8 mouse cellular contexts compared by ENCODE assay signal in genomic region chr16:30736662-30737326, GRCm38 (mm10).
DNase-seq lines count a peak whose midpoint lies in the region; TF ChIP-seq lines count a peak whose summit lies in the region.

No protein-coding gene starts in this region.

- TF ChIP-seq POLR2A in bone marrow macrophage, adult 2 months (IDR thresholded peaks at IDR 0.05; ENCODE audit: borderline replicate concordance, low read depth, low read length), result no peak
- peak; percentile 87 for TF ChIP-seq POLR2A in heart, adult 2 months (IDR thresholded peaks at IDR 0.05; ENCODE audit: insufficient read depth, low read depth, low read length)
- no peak for TF ChIP-seq POLR2A in thymus, adult 2 months (IDR thresholded peaks at IDR 0.05; ENCODE audit: control insufficient read depth, extremely low read depth, insufficient read depth, low read length, poor library complexity)

- no peak overlapping the region for H3K4me3 ChIP-seq in bone marrow macrophage, adult 2 months (ENCODE audit: insufficient read depth, low read length)
- peak overlapping the region; percentile 17; the same call in 1 of the 2 replicates for H3K4me3 ChIP-seq in heart, adult 2 months
- no peak overlapping the region for H3K4me3 ChIP-seq in thymus, adult 2 months (ENCODE audit: control insufficient read depth, insufficient read depth, low read length)

- WGBS in heart, adult 2 months, result 14% methylated on average over 17 of the region's 17 CpGs
- WGBS in thymus, adult 2 months, result 78% methylated on average over 17 of the region's 17 CpGs

- peaks cover 31% of the 10 kb centered on the region for H3K4me1 ChIP-seq in bone marrow macrophage, adult 2 months (ENCODE audit: control insufficient read depth, insufficient read depth, low read length)
- H3K4me1 ChIP-seq in heart, adult 2 months (ENCODE audit: control insufficient read depth, insufficient read depth, low read length), result peaks cover 32% of the 10 kb centered on the region
- H3K4me1 ChIP-seq in thymus, adult 2 months (replicated peaks; ENCODE audit: control insufficient read depth, insufficient read depth, low read length), result peaks cover 5% of the 10 kb centered on the region

- H3K9ac ChIP-seq in heart, adult 2 months (ENCODE audit: low read depth, low read length), result peak overlapping the region; percentile 42

- TF ChIP-seq EP300 in heart, adult 2 months (IDR thresholded peaks at IDR 0.05; ENCODE audit: insufficient read depth, low read depth, low read length), result peak; percentile 98

- DNase-seq in kidney, adult 9 months, result peak; percentile 36
- DNase-seq in kidney, postnatal 14 days, result no peak
- peak; percentile 75 to 81 for DNase-seq in heart, adult 2 months
- DNase-seq in kidney, postnatal 36 days, result peak; percentile 37 to 50
- DNase-seq in thymus, adult 18-20 months, result no peak
- DNase-seq in natural killer cell, adult 2 months (ENCODE audit: low spot score in 2 of 2), result no peak
- DNase-seq in thymus, adult 2 months, result no peak

- H3K36me3 ChIP-seq in heart, adult 2 months (ENCODE audit: control insufficient read depth, insufficient read depth, low read length), result 0 out of 2 replicates have a peak, but pooled peaks cover 3% of the 10 kb centered on the region
- no peaks in the 10 kb centered on the region for H3K36me3 ChIP-seq in thymus, adult 2 months (ENCODE audit: control insufficient read depth, insufficient read depth, low read length)

- H3K27me3 ChIP-seq in heart, adult 2 months (ENCODE audit: control insufficient read depth, insufficient read depth, low read length), result no peaks in the 10 kb centered on the region
- no peaks in the 10 kb centered on the region for H3K27me3 ChIP-seq in thymus, adult 2 months (ENCODE audit: control insufficient read depth, insufficient read depth, low read length)

- no peaks in the 10 kb centered on the region for H3K79me2 ChIP-seq in heart, adult 2 months (replicated peaks; ENCODE audit: control insufficient read depth, insufficient read depth, low read length)

- intact Hi-C loops in heart, adult 2 months (cut with DNase I), result loop anchor here (1.0 to 10.0 kb wide), 8 partner anchors 34 to 328 kb away; partner anchors contain the start of gene Fam43a

- H3K27ac ChIP-seq in bone marrow macrophage, adult 2 months (ENCODE audit: insufficient read depth, low read depth, low read length), result peak overlapping the region; percentile 46
- peak overlapping the region; percentile 99 for H3K27ac ChIP-seq in heart, adult 2 months
- no peak overlapping the region for H3K27ac ChIP-seq in thymus, adult 2 months (ENCODE audit: control insufficient read depth, insufficient read depth, low read length)

- no peak for TF ChIP-seq CTCF in bone marrow macrophage, adult 2 months (IDR thresholded peaks at IDR 0.05; ENCODE audit: low read depth, low read length)
- no peak for TF ChIP-seq CTCF in heart, adult 2 months (IDR thresholded peaks at IDR 0.05)
- no peak for TF ChIP-seq CTCF in thymus, adult 2 months (IDR thresholded peaks at IDR 0.05; ENCODE audit: borderline replicate concordance, control insufficient read depth, extremely low read depth, insufficient read depth, low read length, poor library complexity)

Comparison
In these comparisons a context has a peak if more than half of its experiments do, and no peak if none do; other contexts are left out.
1. DNase-seq: peak in kidney, adult 9 months (single experiment), heart, adult 2 months (2 of 2) and kidney, postnatal 36 days (2 of 2); none in kidney, postnatal 14 days (single experiment), thymus, adult 18-20 months (0 of 2), natural killer cell, adult 2 months (0 of 2) and thymus, adult 2 months (single experiment).